Mouse (Mus musculus) adrenal gland, postnatal 10 days (tissue): ENCODE results near the gene Hecw2. TPM values are rescaled to one million over a fixed set of nuclear protein-coding genes. Genes with fewer than 3 reads are reported as not detected.
A peak's percentile ranks its signal among the peaks of the same experiment; 100 is the strongest.

Experiments
- DNase-seq: peaks from one replicate; pipeline ENCODE4 v3.0.0; 2021; ENCODE audit warnings: mixed read lengths
- long read RNA-seq, 2 experiments: library from polyadenylated mRNA; stranded (forward); transcript quantifications; one replicate each; pipeline ENCODE4 v2.0.0; 2021
- total RNA-seq, 2 experiments: library from RNA; stranded (reverse); gene quantifications; 2 replicates each; pipeline ENCODE4 v1.2.3; 2021

Gene Hecw2
- 10 to 100 TPM in 1 of 2 experiments, 1 to 10 TPM in 1; 8.9 to 13.0 TPM for total RNA-seq
- long read RNA-seq, experiment 1, partial matches to known transcripts: 0 of 1 reads
- long read RNA-seq, experiment 1, other reads (novel, unspliced or antisense): 1 of 1 reads
- long read RNA-seq, experiment 2: 0 reads

- peak; percentile 50 for DNase-seq
Observed at GRCm38 (mm10) chr1:54194954-54195305, at the start of gene Hecw2. TSS of gene Hecw2 (minus strand) at chr1:54195168.

GRCm38 (mm10) chr1:54242722-54243121 is 47.8 kb upstream of the Hecw2 start:
- no peak for DNase-seq

- no peak for DNase-seq
Observed at GRCm38 (mm10) chr1:54220273-54220672, 25.3 kb upstream of the Hecw2 start.

- peak; percentile 43 for DNase-seq
Observed at GRCm38 (mm10) chr1:54194183-54194953, 600 bp downstream of the Hecw2 start.

- DNase-seq: peak; percentile 3
Observed at GRCm38 (mm10) chr1:54193191-54193770, 1.7 kb downstream of the Hecw2 start.

GRCm38 (mm10) chr1:54187579-54187978 is 7.4 kb downstream of the Hecw2 start:
- DNase-seq: no peak

GRCm38 (mm10) chr1:54186347-54186746 is 8.6 kb downstream of the Hecw2 start:
- DNase-seq: no peak

GRCm38 (mm10) chr1:54180663-54181062 is 14.3 kb downstream of the Hecw2 start:
- DNase-seq: no peak

GRCm38 (mm10) chr1:54179179-54179578 is 15.8 kb downstream of the Hecw2 start:
- DNase-seq: no peak

GRCm38 (mm10) chr1:54176592-54176991 is 18.4 kb downstream of the Hecw2 start:
- no peak for DNase-seq

- DNase-seq: no peak
Observed at GRCm38 (mm10) chr1:54168014-54168413, 27.0 kb downstream of the Hecw2 start.

- peak; percentile 12 for DNase-seq
Observed at GRCm38 (mm10) chr1:54159531-54159930, 35.4 kb downstream of the Hecw2 start.

- DNase-seq: no peak
Observed at GRCm38 (mm10) chr1:54153216-54153786, 41.7 kb downstream of the Hecw2 start.

GRCm38 (mm10) chr1:54145106-54145505 is 49.9 kb downstream of the Hecw2 start:
- no peak for DNase-seq

- no peak for DNase-seq
Observed at GRCm38 (mm10) chr1:54133802-54134436, 61.0 kb downstream of the Hecw2 start.

- DNase-seq: no peak
Observed at GRCm38 (mm10) chr1:54128714-54129431, 66.1 kb downstream of the Hecw2 start.

- no peak for DNase-seq
Observed at GRCm38 (mm10) chr1:54126991-54127742, 67.8 kb downstream of the Hecw2 start.

GRCm38 (mm10) chr1:54122551-54122950 is 72.4 kb downstream of the Hecw2 start:
- no peak for DNase-seq

- no peak for DNase-seq
Observed at GRCm38 (mm10) chr1:54121071-54121730, 73.8 kb downstream of the Hecw2 start.

GRCm38 (mm10) chr1:54119638-54120320 is 75.2 kb downstream of the Hecw2 start:
- no peak for DNase-seq
